Mouse (Mus musculus) cerebellum, adult 2 months (tissue): ENCODE measurements around the gene Eif4enif1. TPM values are rescaled to one million over a fixed set of nuclear protein-coding genes. Genes with fewer than 3 reads are reported as not detected.
A peak's percentile ranks its signal among the peaks of the same experiment; 100 is the strongest.

ENCODE experiments used
- DNase-seq, 2 experiments: peaks; one replicate each; pipeline ENCODE4 v3.0.0; 2021
- H3K27ac ChIP-seq: fragments of 200-500 bp; 2 replicates; pipeline ENCODE4 v1.5.1; 2012; ENCODE audit warnings: low read length, control low read depth, inconsistent platforms; ENCODE audit not compliant: insufficient read depth
- H3K27me3 ChIP-seq: fragments of 200-500 bp; 2 replicates; pipeline ENCODE4 v1.6.1; 2012; ENCODE audit warnings: inconsistent platforms, mild to moderate bottlenecking, low read length, moderate library complexity; ENCODE audit not compliant: control insufficient read depth, insufficient read depth
- H3K4me1 ChIP-seq: fragments of 200-500 bp; 2 replicates; pipeline ENCODE4 v1.6.1; 2011; ENCODE audit warnings: low read length; ENCODE audit not compliant: control insufficient read depth, insufficient read depth
- H3K4me3 ChIP-seq: fragments of 200-500 bp; replicated peaks from 2 replicates; pipeline ENCODE3; 2011; ENCODE audit warnings: mild to moderate bottlenecking, low read depth, low read length, control low read depth; ENCODE audit not compliant: insufficient read depth
- CTCF ChIP-seq: fragments of 200-500 bp; IDR thresholded peaks from 2 replicates; pipeline ENCODE4 v1.5.1; 2011; ENCODE audit warnings: low read depth, mild to moderate bottlenecking, control low read depth, low read length, moderate library complexity, borderline replicate concordance; ENCODE audit not compliant: insufficient read depth
- POLR2A ChIP-seq: fragments of 200-500 bp; IDR thresholded peaks from 2 replicates; pipeline ENCODE4 v1.6.1; 2011; ENCODE audit warnings: low read length, control low read depth, borderline replicate concordance; ENCODE audit not compliant: insufficient read depth
- WGBS: fragments of 180-500 bp; shearing (Covaris S2); methylation state at CpG from one replicate; pipeline ENCODE4 v1.1.7; 2018; 5-methylcytosine and 5-hydroxymethylcytosine counted together
- polyA plus RNA-seq: library from polyadenylated mRNA; depleted of rRNA; stranded (reverse); fragments of >200 nt; gene quantifications from 2 replicates; pipeline ENCODE4 v1.2.3, GENCODE M21; 2012

The Eif4enif1 gene
- polyA plus RNA-seq, 1 experiment = 57.4 TPM

DNA sequence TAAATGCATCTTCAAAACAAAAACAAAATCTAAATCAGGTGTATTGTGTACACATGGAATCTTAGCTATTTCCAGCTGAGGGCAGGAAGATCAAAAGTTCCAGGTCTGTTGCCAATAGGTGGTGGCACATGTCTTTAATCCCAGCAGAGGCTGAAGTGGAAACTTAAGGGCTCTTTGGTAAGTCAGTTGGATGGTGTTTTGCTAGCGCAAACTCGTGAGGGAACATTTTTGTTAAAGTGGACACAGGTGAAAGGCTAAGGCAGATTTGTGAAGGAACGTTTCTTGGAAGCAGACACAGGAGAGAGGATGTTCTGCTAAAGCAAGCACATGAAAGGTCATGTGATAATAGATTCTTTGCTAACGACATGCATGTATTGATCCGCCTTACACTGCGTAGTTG lies 81.5 kb downstream of the Eif4enif1 start:
- DNase-seq = no peak
- H3K4me3 ChIP-seq = no peak overlapping the region
- 93% methylated on average over 6 of the region's 6 CpGs for WGBS
- peaks cover 4% of the 10 kb centered on the region; the same call in 1 of the 2 replicates for H3K4me1 ChIP-seq
- TF ChIP-seq POLR2A (no peak), CTCF (no peak)
- no peak overlapping the region for H3K27ac ChIP-seq
- no peaks in the 10 kb centered on the region for H3K27me3 ChIP-seq

DNA sequence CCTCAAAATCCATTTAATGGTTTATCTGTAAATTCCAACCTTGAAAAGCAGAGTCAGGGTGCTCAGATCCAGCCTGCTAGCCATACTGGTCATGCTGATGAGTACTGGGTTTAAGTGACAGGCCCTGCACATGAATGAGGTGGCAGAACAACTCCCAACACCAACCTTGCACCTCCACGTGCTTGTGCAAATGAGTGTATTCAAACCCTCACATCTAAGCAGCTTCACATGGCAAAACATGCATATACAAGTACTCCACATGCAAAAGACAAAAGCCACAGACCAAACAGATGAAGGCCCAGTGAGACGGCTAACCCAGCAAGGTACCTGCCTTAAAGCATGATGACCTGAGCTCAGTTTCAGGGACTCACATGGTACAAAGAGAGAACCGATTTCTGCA lies 83.7 kb downstream of the Eif4enif1 start:
- Histone ChIP-seq H3K4me1 (peaks cover 4% of the 10 kb centered on the region; the same call in 1 of the 2 replicates), H3K4me3 (no peak overlapping the region), H3K27me3 (no peaks in the 10 kb centered on the region), H3K27ac (no peak overlapping the region)
- DNase-seq = no peak
- TF ChIP-seq POLR2A (no peak), CTCF (no peak)
- 89% methylated on average over 3 of the region's 3 CpGs for WGBS

DNA sequence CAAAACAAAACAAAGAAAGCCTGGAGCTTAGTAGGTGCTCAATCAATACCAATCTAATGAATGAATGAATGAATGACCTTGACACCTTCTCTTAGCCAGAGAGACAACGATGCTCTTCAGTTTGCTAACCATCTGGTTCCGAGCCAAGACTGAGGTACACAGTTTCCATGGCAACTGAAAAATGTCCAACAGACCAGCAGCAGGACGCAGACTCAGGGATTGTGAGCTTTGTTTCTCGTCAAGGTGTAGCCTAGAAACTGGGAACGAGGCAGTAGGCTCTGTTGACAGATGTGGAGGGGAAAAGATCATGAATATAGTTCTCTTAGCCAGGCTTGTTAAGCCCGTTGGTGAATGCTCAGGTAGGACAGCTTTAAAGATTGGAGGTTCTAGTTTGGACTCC lies 84.9 kb downstream of the Eif4enif1 start:
- Histone ChIP-seq H3K4me1 (peaks cover 4% of the 10 kb centered on the region; the same call in 1 of the 2 replicates), H3K27me3 (no peaks in the 10 kb centered on the region), H3K27ac (no peak overlapping the region), H3K4me3 (no peak overlapping the region)
- WGBS = 8% methylated on average over 6 of the region's 6 CpGs
- no peak for TF ChIP-seq CTCF
- no peak for TF ChIP-seq POLR2A
- DNase-seq = peak; percentile 64 to 84

DNA sequence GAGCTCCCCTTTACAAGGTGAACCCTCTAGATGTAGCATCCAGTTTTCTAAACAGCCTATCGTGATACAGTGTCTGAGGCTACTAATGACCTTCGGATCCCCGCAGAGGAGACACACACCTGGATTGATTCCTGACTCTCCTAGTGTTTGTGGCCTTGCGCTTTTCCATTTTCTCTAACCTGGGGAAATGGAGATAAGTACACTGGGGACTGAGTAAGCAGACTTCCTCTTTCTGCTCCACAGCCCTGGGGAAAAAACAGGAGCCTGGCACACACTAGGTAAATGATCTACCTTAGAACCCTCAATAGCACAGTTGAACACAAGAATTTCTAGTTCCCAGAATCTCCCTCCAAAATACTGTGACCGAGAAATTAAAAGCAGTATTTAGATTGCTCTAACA lies 85.7 kb downstream of the Eif4enif1 start:
- DNase-seq = no peak

DNA sequence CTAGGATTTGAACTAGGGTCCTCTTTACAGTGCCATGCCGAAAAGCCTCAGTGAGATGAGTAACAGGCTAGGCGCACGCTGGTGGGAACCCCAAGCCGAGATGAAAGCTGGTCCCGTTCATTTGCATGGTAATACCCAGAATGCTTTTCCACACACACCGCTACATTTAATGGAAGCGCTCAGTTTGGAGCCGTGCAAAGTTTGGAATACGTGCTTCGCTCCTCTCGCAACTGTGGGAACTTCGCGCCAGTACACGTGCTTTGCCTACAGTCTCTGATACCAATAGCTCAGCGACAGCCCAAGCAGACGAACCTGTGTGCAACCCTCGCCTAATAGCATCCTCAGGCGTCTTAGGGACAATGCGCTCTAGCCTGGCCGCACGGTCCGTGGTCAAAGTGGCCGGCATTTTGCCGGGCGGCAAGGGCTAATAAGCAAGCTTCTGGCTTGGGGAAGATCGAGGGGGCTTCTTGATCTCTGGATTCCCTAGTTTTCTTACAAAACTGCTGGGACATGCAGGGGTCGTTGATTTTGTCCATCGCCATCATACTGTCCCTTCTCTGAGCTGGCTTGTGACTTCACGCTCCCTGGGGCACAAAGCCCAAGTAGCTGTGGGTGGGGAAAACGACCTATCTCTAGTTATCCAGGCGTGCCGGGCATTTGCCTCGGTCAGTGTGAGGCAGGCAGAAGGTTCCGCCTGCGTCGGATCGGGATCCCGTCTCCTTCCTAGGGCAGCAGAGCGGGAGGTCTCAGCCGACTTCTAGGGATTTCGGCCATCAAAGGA lies 86.5 kb downstream of the Eif4enif1 start, which contains the start of gene Patz1:
Gene Patz1 (plus strand): TSS at position 354 of the 781 bp plus-strand sequence.
- H3K27ac ChIP-seq = peak within 1 kb of the TSS; percentile 95
- TF ChIP-seq CTCF (no peak), POLR2A (peak; percentile 62)
- peak; percentile 71 to 74 for DNase-seq
- H3K27me3 ChIP-seq = no peaks in the 10 kb centered on the region
- H3K4me3 ChIP-seq = peak within 1 kb of the TSS; percentile 92
- peaks cover 14% of the 10 kb centered on the region; the same call in 1 of the 2 replicates for H3K4me1 ChIP-seq
- under 1% methylated on average over 41 of the region's 41 CpGs for WGBS

More for the DNA sequence above, 85.7 kb downstream of the Eif4enif1 start:
- Histone ChIP-seq H3K4me1 (peaks cover 7% of the 10 kb centered on the region; the same call in 1 of the 2 replicates), H3K27ac (no peak overlapping the region), H3K27me3 (no peaks in the 10 kb centered on the region), H3K4me3 (no peak overlapping the region)
- 78% methylated on average over 5 of the region's 5 CpGs for WGBS
- TF ChIP-seq CTCF (no peak), POLR2A (no peak)

DNA sequence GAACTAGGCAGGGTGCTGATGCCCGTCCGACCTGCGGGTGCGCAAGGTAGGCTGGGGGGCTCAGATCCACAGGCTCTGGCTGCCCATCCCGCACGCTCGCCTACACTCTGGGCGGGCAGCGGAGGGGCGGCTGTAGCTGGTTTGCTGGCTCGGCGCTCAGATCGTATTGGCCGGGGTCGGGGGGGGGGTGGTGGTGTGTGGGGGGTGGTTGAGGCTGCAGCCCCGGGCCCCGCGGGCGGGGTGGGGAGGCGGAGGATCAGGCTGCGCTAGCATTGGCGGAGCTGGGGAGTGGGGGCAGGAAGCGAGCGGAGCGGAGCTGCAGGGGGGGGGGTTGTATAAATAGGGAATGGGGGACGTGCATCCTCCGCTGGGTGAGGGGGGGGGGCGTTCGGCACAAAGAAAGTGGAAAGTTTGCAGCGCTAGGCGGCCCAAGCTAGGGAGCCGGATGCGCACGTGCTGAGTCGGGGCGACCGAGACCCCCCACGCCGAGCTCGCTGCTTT lies 87.2 kb downstream of the Eif4enif1 start:
- TF ChIP-seq POLR2A (0 out of 2 replicates have a peak, but pooled peaks have one; percentile 12), CTCF (no peak)
- Histone ChIP-seq H3K27ac (peak overlapping the region; percentile 95), H3K4me3 (peak overlapping the region; percentile 92), H3K4me1 (peaks cover 14% of the 10 kb centered on the region; the same call in 1 of the 2 replicates), H3K27me3 (no peaks in the 10 kb centered on the region)
- under 1% methylated on average over 37 of the region's 40 CpGs for WGBS
- DNase-seq = peak; percentile 73 to 81

DNA sequence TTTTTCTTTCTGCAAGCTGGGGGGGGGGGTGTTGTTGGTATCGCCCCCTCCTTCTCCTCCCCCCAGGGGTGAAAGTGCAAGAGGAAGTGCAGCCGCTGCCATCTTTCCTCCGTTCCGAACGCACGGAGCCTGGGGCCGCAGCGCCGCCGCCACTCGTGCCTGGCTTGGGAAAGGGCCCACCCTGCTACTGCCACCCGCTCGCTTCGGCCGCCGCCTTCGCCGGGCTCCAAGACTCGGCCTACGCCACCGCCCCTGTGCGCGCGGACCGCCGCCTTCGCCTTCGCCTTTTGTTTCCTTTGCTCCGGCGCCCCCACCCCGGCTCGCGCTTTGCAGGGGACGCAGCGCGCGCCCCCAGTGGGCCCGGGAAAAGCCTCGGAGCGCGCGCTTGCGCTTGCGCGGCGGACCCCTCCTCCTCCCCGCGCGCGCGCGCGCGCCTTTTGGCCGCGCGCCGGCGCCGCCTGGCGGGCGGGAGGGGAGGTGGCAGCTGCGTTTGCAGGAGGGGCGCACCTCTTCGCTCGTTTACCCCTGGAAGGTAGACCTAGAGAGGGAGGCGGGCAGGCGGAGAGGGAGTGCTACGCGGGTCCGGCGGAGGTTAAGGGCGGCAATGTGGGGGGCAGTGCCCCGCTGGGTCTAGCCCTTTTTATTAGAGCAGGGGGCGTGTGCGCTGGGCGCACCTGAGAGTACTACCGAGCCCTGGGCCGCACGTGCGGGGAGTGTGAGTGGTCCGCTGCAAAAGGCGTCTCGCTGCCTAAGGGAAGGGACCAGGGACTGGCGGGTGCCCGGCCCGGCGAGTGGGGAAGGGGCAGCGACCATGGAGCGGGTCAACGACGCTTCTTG lies 87.8 kb downstream of the Eif4enif1 start:
- WGBS = under 1% methylated on average over 91 of the region's 92 CpGs
- TF ChIP-seq POLR2A (peak; percentile 55), CTCF (peak; percentile 57)
- peak overlapping the region; percentile 95 for H3K27ac ChIP-seq
- H3K4me3 ChIP-seq = peak overlapping the region; percentile 92
- DNase-seq = peak; percentile 86 to 91
- no peaks in the 10 kb centered on the region for H3K27me3 ChIP-seq
- H3K4me1 ChIP-seq = peaks cover 18% of the 10 kb centered on the region
